Mouse (Mus musculus) kidney, embryonic 15.5 days (tissue): ENCODE data around the gene Tspan9. TPM values are rescaled to one million over a fixed set of nuclear protein-coding genes. Genes with fewer than 3 reads are reported as not detected.
A peak's percentile ranks its signal among the peaks of the same experiment; 100 is the strongest.

Experiments used
- ATAC-seq: fragments of 200-750 bp; cut with Nextera tagmentation; replicated peaks from 2 replicates; pipeline ENCODE4 v1.8.0; 2017; ENCODE audit warnings: moderate TSS enrichment; ENCODE audit not compliant: low FRiP score
- H3K27ac ChIP-seq: fragments of 300-500 bp; sonication (generic); 2 replicates; pipeline ENCODE4 v1.5.1; 2015; ENCODE audit warnings: mild to moderate bottlenecking, inconsistent platforms
- H3K27me3 ChIP-seq: fragments of 300-500 bp; sonication (generic); 2 replicates; pipeline ENCODE4 v1.6.1; 2015; ENCODE audit warnings: inconsistent platforms
- H3K36me3 ChIP-seq: fragments of 300-500 bp; sonication (generic); 2 replicates; pipeline ENCODE4 v1.6.1; 2015; ENCODE audit warnings: inconsistent platforms
- H3K4me1 ChIP-seq: fragments of 300-500 bp; sonication (generic); 2 replicates; pipeline ENCODE4 v1.6.1; 2015; ENCODE audit warnings: inconsistent platforms
- H3K4me2 ChIP-seq: fragments of 300-500 bp; sonication (generic); 2 replicates; pipeline ENCODE4 v1.6.1; 2015; ENCODE audit warnings: moderate library complexity, mild to moderate bottlenecking, inconsistent platforms
- H3K4me3 ChIP-seq: fragments of 300-500 bp; sonication (generic); replicated peaks from 2 replicates; pipeline ENCODE4 v1.5.1; 2015; ENCODE audit warnings: mild to moderate bottlenecking, inconsistent platforms
- H3K9ac ChIP-seq: fragments of 300-500 bp; sonication (generic); 2 replicates; pipeline ENCODE4 v1.6.1; 2015; ENCODE audit warnings: mild to moderate bottlenecking, inconsistent platforms
- H3K9me3 ChIP-seq: fragments of 300-500 bp; sonication (generic); replicated peaks from 2 replicates; pipeline ENCODE4 v1.6.1; 2016; ENCODE audit warnings: inconsistent platforms
- WGBS: fragments of 180-500 bp; shearing (Covaris S2); methylation state at CpG from one replicate; pipeline ENCODE4 v1.1.7; 2015; ENCODE audit warnings: mixed read lengths; 5-methylcytosine and 5-hydroxymethylcytosine counted together
- polyA plus RNA-seq: library from polyadenylated mRNA; unstranded; fragments of >200 nt; fragmentation: Nextera tagmentation; extraction: Ambion mirVana; gene quantifications from 2 replicates; pipeline ENCODE4 v1.2.1, GENCODE M21; 2015

The Tspan9 gene
- polyA plus RNA-seq, 1 experiment from 2014 or later: 121 TPM

GRCm38 (mm10) chr6:127945725-127946124, 197.7 kb downstream of the Tspan9 start:
- Histone ChIP-seq H3K27ac (no peak overlapping the region), H3K27me3 (no peaks in the 10 kb centered on the region), H3K9me3 (no peaks in the 10 kb centered on the region), H3K4me3 (no peak overlapping the region), H3K36me3 (no peaks in the 10 kb centered on the region), H3K9ac (no peak overlapping the region), H3K4me1 (no peaks in the 10 kb centered on the region), H3K4me2 (no peak overlapping the region)
- WGBS: 58% methylated on average over 9 of the region's 9 CpGs
- ATAC-seq: peak; percentile 73; the same call in 1 of the 2 replicates

GRCm38 (mm10) chr6:127942421-127942820, 201.0 kb downstream of the Tspan9 start:
- 82% methylated on average over 8 of the region's 8 CpGs for WGBS

GRCm38 (mm10) chr6:127935105-127935504, 208.3 kb downstream of the Tspan9 start:
- WGBS: 88% methylated on average over 3 of the region's 3 CpGs

More at GRCm38 (mm10) chr6:127942421-127942820, 201.0 kb downstream of the Tspan9 start:
- no peak overlapping the region for H3K4me2 ChIP-seq
- no peak overlapping the region for H3K27ac ChIP-seq
- no peaks in the 10 kb centered on the region for H3K4me1 ChIP-seq
- no peak overlapping the region for H3K4me3 ChIP-seq
- H3K9me3 ChIP-seq: no peaks in the 10 kb centered on the region
- H3K9ac ChIP-seq: no peak overlapping the region
- H3K27me3 ChIP-seq: no peaks in the 10 kb centered on the region
- ATAC-seq: no peak
- H3K36me3 ChIP-seq: no peaks in the 10 kb centered on the region

GRCm38 (mm10) chr6:127933841-127934240, 209.6 kb downstream of the Tspan9 start:
- H3K27me3 ChIP-seq: no peaks in the 10 kb centered on the region
- WGBS: 91% methylated on average over 5 of the region's 5 CpGs
- no peak for ATAC-seq
- no peak overlapping the region for H3K9ac ChIP-seq
- H3K4me1 ChIP-seq: peaks cover 15% of the 10 kb centered on the region
- H3K27ac ChIP-seq: no peak overlapping the region
- H3K4me3 ChIP-seq: no peak overlapping the region
- no peak overlapping the region for H3K4me2 ChIP-seq
- no peaks in the 10 kb centered on the region for H3K9me3 ChIP-seq
- no peaks in the 10 kb centered on the region for H3K36me3 ChIP-seq

More at GRCm38 (mm10) chr6:127935105-127935504, 208.3 kb downstream of the Tspan9 start:
- no peak overlapping the region for H3K27ac ChIP-seq
- H3K4me2 ChIP-seq: no peak overlapping the region
- no peaks in the 10 kb centered on the region for H3K27me3 ChIP-seq
- H3K9me3 ChIP-seq: no peaks in the 10 kb centered on the region
- no peak overlapping the region for H3K4me3 ChIP-seq
- H3K4me1 ChIP-seq: peaks cover 15% of the 10 kb centered on the region
- H3K36me3 ChIP-seq: no peaks in the 10 kb centered on the region
- ATAC-seq: no peak
- no peak overlapping the region for H3K9ac ChIP-seq

- peak; percentile 65; the same call in 1 of the 2 replicates for ATAC-seq
Observed at GRCm38 (mm10) chr6:127932697-127933096, 210.7 kb downstream of the Tspan9 start.

GRCm38 (mm10) chr6:127928682-127929081, 214.7 kb downstream of the Tspan9 start:
- Histone ChIP-seq H3K4me2 (no peak overlapping the region), H3K36me3 (no peaks in the 10 kb centered on the region), H3K27me3 (no peaks in the 10 kb centered on the region), H3K9ac (no peak overlapping the region), H3K4me1 (peaks cover 38% of the 10 kb centered on the region), H3K9me3 (no peaks in the 10 kb centered on the region), H3K4me3 (no peak overlapping the region), H3K27ac (no peak overlapping the region)
- ATAC-seq: no peak
- WGBS: 82% methylated on average over 5 of the region's 5 CpGs

More at GRCm38 (mm10) chr6:127932697-127933096, 210.7 kb downstream of the Tspan9 start:
- Histone ChIP-seq H3K4me3 (no peak overlapping the region), H3K9ac (no peak overlapping the region), H3K27ac (peak overlapping the region; percentile 37), H3K36me3 (no peaks in the 10 kb centered on the region), H3K4me1 (peaks cover 19% of the 10 kb centered on the region), H3K4me2 (no peak overlapping the region), H3K9me3 (no peaks in the 10 kb centered on the region), H3K27me3 (no peaks in the 10 kb centered on the region)
- WGBS: 27% methylated on average over 5 of the region's 5 CpGs

GRCm38 (mm10) chr6:127925915-127926314, 217.5 kb downstream of the Tspan9 start:
- H3K4me2 ChIP-seq: no peak overlapping the region
- WGBS: 53% methylated on average over 9 of the region's 9 CpGs
- no peak overlapping the region for H3K4me3 ChIP-seq
- H3K27ac ChIP-seq: no peak overlapping the region
- H3K4me1 ChIP-seq: peaks cover 23% of the 10 kb centered on the region
- 0 out of 2 replicates have a peak, but pooled peaks cover 3% of the 10 kb centered on the region for H3K27me3 ChIP-seq
- H3K9me3 ChIP-seq: no peaks in the 10 kb centered on the region
- no peak overlapping the region for H3K9ac ChIP-seq
- peak; percentile 35; the same call in 1 of the 2 replicates for ATAC-seq
- no peaks in the 10 kb centered on the region for H3K36me3 ChIP-seq

GRCm38 (mm10) chr6:127924750-127925149, 218.6 kb downstream of the Tspan9 start:
- peaks cover 28% of the 10 kb centered on the region for H3K4me1 ChIP-seq
- H3K9me3 ChIP-seq: no peaks in the 10 kb centered on the region
- no peak overlapping the region for H3K27ac ChIP-seq
- no peak for ATAC-seq
- H3K36me3 ChIP-seq: no peaks in the 10 kb centered on the region
- no peak overlapping the region for H3K9ac ChIP-seq
- no peak overlapping the region for H3K4me3 ChIP-seq
- H3K4me2 ChIP-seq: no peak overlapping the region
- 0 out of 2 replicates have a peak, but pooled peaks cover 3% of the 10 kb centered on the region for H3K27me3 ChIP-seq
- WGBS: 74% methylated on average over 6 of the region's 6 CpGs

- no peak for ATAC-seq
- Histone ChIP-seq H3K36me3 (no peaks in the 10 kb centered on the region), H3K9ac (no peak overlapping the region), H3K27ac (no peak overlapping the region), H3K4me3 (no peak overlapping the region), H3K27me3 (0 out of 2 replicates have a peak, but pooled peaks cover 3% of the 10 kb centered on the region), H3K4me2 (no peak overlapping the region), H3K9me3 (no peaks in the 10 kb centered on the region), H3K4me1 (peaks cover 28% of the 10 kb centered on the region)
- WGBS: 87% methylated on average over 9 of the region's 9 CpGs
Observed at GRCm38 (mm10) chr6:127923296-127923695, 220.1 kb downstream of the Tspan9 start.

- no peak for ATAC-seq
- Histone ChIP-seq H3K27me3 (0 out of 2 replicates have a peak, but pooled peaks cover 3% of the 10 kb centered on the region), H3K9ac (no peak overlapping the region)
Observed at GRCm38 (mm10) chr6:127921996-127922395, 221.4 kb downstream of the Tspan9 start.

GRCm38 (mm10) chr6:127920652-127921051, 222.7 kb downstream of the Tspan9 start:
- 0 out of 2 replicates have a peak, but pooled peaks have one; percentile 33 for ATAC-seq

More at GRCm38 (mm10) chr6:127921996-127922395, 221.4 kb downstream of the Tspan9 start:
- Histone ChIP-seq H3K27ac (no peak overlapping the region), H3K36me3 (no peaks in the 10 kb centered on the region), H3K4me3 (no peak overlapping the region), H3K4me2 (no peak overlapping the region), H3K9me3 (no peaks in the 10 kb centered on the region), H3K4me1 (peaks cover 20% of the 10 kb centered on the region)
- 69% methylated on average over 9 of the region's 9 CpGs for WGBS

GRCm38 (mm10) chr6:127919491-127919890, 223.9 kb downstream of the Tspan9 start:
- peaks cover 6% of the 10 kb centered on the region for H3K9me3 ChIP-seq
- no peak for ATAC-seq
- H3K36me3 ChIP-seq: no peaks in the 10 kb centered on the region
- H3K27me3 ChIP-seq: 0 out of 2 replicates have a peak, but pooled peaks cover 3% of the 10 kb centered on the region
- peaks cover 11% of the 10 kb centered on the region; the same call in 1 of the 2 replicates for H3K4me1 ChIP-seq
- H3K9ac ChIP-seq: no peak overlapping the region
- H3K4me3 ChIP-seq: no peak overlapping the region
- no peak overlapping the region for H3K27ac ChIP-seq
- H3K4me2 ChIP-seq: no peak overlapping the region
- 87% methylated on average over 6 of the region's 6 CpGs for WGBS

More at GRCm38 (mm10) chr6:127920652-127921051, 222.7 kb downstream of the Tspan9 start:
- Histone ChIP-seq H3K27ac (no peak overlapping the region), H3K4me3 (no peak overlapping the region), H3K36me3 (no peaks in the 10 kb centered on the region), H3K4me1 (peaks cover 11% of the 10 kb centered on the region; the same call in 1 of the 2 replicates), H3K9ac (no peak overlapping the region), H3K27me3 (0 out of 2 replicates have a peak, but pooled peaks cover 3% of the 10 kb centered on the region), H3K9me3 (peaks cover 6% of the 10 kb centered on the region), H3K4me2 (no peak overlapping the region)
- WGBS: 11% methylated on average over 8 of the region's 8 CpGs
